Mouse (Mus musculus) liver, adult 2 months (tissue): ENCODE results near the gene Arap2. TPM values are rescaled to one million over a fixed set of nuclear protein-coding genes. Genes with fewer than 3 reads are reported as not detected.

Experiments
- DNase-seq: peaks from one replicate; pipeline ENCODE4 v3.0.0-alpha.2; 2011; ENCODE audit warnings: low read depth, low spot score; ENCODE audit errors: extremely low read depth
- H3K27ac ChIP-seq: fragments of 200-500 bp; replicated peaks from 2 replicates; pipeline ENCODE4 v1.5.1; 2012; ENCODE audit warnings: low read depth, mild to moderate bottlenecking, control low read depth, inconsistent platforms, low read length; ENCODE audit not compliant: insufficient read depth
- H3K27me3 ChIP-seq: fragments of 200-500 bp; 2 replicates; pipeline ENCODE4 v1.6.1; 2012; ENCODE audit warnings: mild to moderate bottlenecking, moderate library complexity, low read length, inconsistent platforms; ENCODE audit not compliant: control insufficient read depth, insufficient read depth
- H3K36me3 ChIP-seq: fragments of 200-500 bp; 2 replicates; pipeline ENCODE4 v1.6.1; 2012; ENCODE audit warnings: low read length, inconsistent platforms; ENCODE audit not compliant: control insufficient read depth, insufficient read depth
- H3K4me1 ChIP-seq: fragments of 200-500 bp; 2 replicates; pipeline ENCODE4 v1.6.1; 2011; ENCODE audit warnings: low read length; ENCODE audit not compliant: control insufficient read depth, insufficient read depth
- H3K4me3 ChIP-seq: fragments of 200-500 bp; 2 replicates; pipeline ENCODE4 v1.5.1; 2011; ENCODE audit warnings: low read depth, mild to moderate bottlenecking, control low read depth, low read length, moderate library complexity; ENCODE audit not compliant: insufficient read depth
- H3K79me2 ChIP-seq: fragments of 200-500 bp; 2 replicates; pipeline ENCODE4 v1.6.1; 2012; ENCODE audit warnings: inconsistent platforms, mild to moderate bottlenecking, low read length, moderate library complexity; ENCODE audit not compliant: control insufficient read depth, insufficient read depth
- H3K9ac ChIP-seq: fragments of 200-500 bp; 2 replicates; pipeline ENCODE4 v1.6.1; 2012; ENCODE audit warnings: low read depth, mild to moderate bottlenecking, control low read depth, inconsistent platforms, low read length
- CTCF ChIP-seq: fragments of 200-500 bp; IDR thresholded peaks from 2 replicates; pipeline ENCODE4 v1.5.1; 2011; ENCODE audit warnings: low read depth, low read length, control low read depth
- POLR2A ChIP-seq: fragments of 200-500 bp; IDR thresholded peaks from 2 replicates; pipeline ENCODE4 v1.6.1; 2011; ENCODE audit warnings: low read length, control low read depth; ENCODE audit not compliant: insufficient read depth; ENCODE audit errors: extremely low read depth
- WGBS: fragments of 180-500 bp; shearing (Covaris S2); methylation state at CpG from one replicate; pipeline ENCODE4 v1.1.7; 2018; 5-methylcytosine and 5-hydroxymethylcytosine counted together
- polyA plus RNA-seq: library from polyadenylated mRNA; depleted of rRNA; stranded (reverse); fragments of >200 nt; gene quantifications from 2 replicates; pipeline ENCODE4 v1.2.3, GENCODE M21; 2012
- total RNA-seq: library from RNA; depleted of rRNA; stranded (reverse); fragments of >200 nt; gene quantifications from 2 replicates; pipeline ENCODE4 v1.2.3, GENCODE M21; 2014

Arap2 gene
- total and polyA plus RNA-seq, 2 experiments = 2.1 to 24.0 TPM

- H3K79me2 ChIP-seq = no peaks in the 10 kb centered on the region
- H3K36me3 ChIP-seq = no peaks in the 10 kb centered on the region
- no peak overlapping the region for H3K27ac ChIP-seq
- 88% methylated on average over 5 of the region's 5 CpGs for WGBS
- H3K4me1 ChIP-seq = no peaks in the 10 kb centered on the region
- H3K4me3 ChIP-seq = no peak overlapping the region
- no peak for TF ChIP-seq POLR2A
- no peaks in the 10 kb centered on the region for H3K27me3 ChIP-seq
- H3K9ac ChIP-seq = no peak overlapping the region
- DNase-seq = no peak
Measured at GRCm38 (mm10) chr5:62790921-62791564, 25.1 kb upstream of the Arap2 start.

GRCm38 (mm10) chr5:62786809-62787208 lies 20.9 kb upstream of the Arap2 start:
- Histone ChIP-seq H3K4me3 (no peak overlapping the region), H3K9ac (no peak overlapping the region), H3K27me3 (no peaks in the 10 kb centered on the region), H3K27ac (no peak overlapping the region), H3K4me1 (no peaks in the 10 kb centered on the region), H3K79me2 (no peaks in the 10 kb centered on the region), H3K36me3 (no peaks in the 10 kb centered on the region)
- DNase-seq = no peak
- TF ChIP-seq POLR2A (no peak), CTCF (no peak)
- WGBS = 83% methylated on average over 3 of the region's 3 CpGs

GRCm38 (mm10) chr5:62778682-62779081 lies 12.7 kb upstream of the Arap2 start:
- no peaks in the 10 kb centered on the region for H3K4me1 ChIP-seq
- no peaks in the 10 kb centered on the region for H3K79me2 ChIP-seq
- H3K36me3 ChIP-seq = no peaks in the 10 kb centered on the region
- H3K27me3 ChIP-seq = no peaks in the 10 kb centered on the region
- 90% methylated on average over 5 of the region's 5 CpGs for WGBS
- H3K4me3 ChIP-seq = no peak overlapping the region
- H3K27ac ChIP-seq = no peak overlapping the region
- no peak overlapping the region for H3K9ac ChIP-seq
- TF ChIP-seq POLR2A = no peak
- no peak for TF ChIP-seq CTCF
- DNase-seq = no peak

GRCm38 (mm10) chr5:62777804-62778203 lies 11.8 kb upstream of the Arap2 start:
- WGBS = 91% methylated on average over 8 of the region's 8 CpGs
- no peaks in the 10 kb centered on the region for H3K4me1 ChIP-seq
- no peak for TF ChIP-seq POLR2A
- no peak for TF ChIP-seq CTCF
- no peak overlapping the region for H3K4me3 ChIP-seq
- no peaks in the 10 kb centered on the region for H3K36me3 ChIP-seq
- H3K27ac ChIP-seq = no peak overlapping the region
- no peak for DNase-seq
- no peaks in the 10 kb centered on the region for H3K79me2 ChIP-seq
- H3K9ac ChIP-seq = no peak overlapping the region
- no peaks in the 10 kb centered on the region for H3K27me3 ChIP-seq

- H3K27ac ChIP-seq = no peak overlapping the region
- H3K4me3 ChIP-seq = no peak overlapping the region
- no peaks in the 10 kb centered on the region for H3K36me3 ChIP-seq
- TF ChIP-seq POLR2A (no peak), CTCF (no peak)
- no peaks in the 10 kb centered on the region for H3K4me1 ChIP-seq
- no peak for DNase-seq
- H3K9ac ChIP-seq = no peak overlapping the region
- 65% methylated on average over 11 of the region's 11 CpGs for WGBS
- H3K79me2 ChIP-seq = no peaks in the 10 kb centered on the region
- H3K27me3 ChIP-seq = no peaks in the 10 kb centered on the region
Measured at GRCm38 (mm10) chr5:62771775-62772599, 6.0 kb upstream of the Arap2 start.

- H3K36me3 ChIP-seq = no peaks in the 10 kb centered on the region
- no peaks in the 10 kb centered on the region; the same call in 1 of the 2 replicates for H3K79me2 ChIP-seq
- DNase-seq = no peak
- TF ChIP-seq POLR2A (no peak), CTCF (no peak)
- WGBS = 10% methylated on average over 5 of the region's 5 CpGs
- H3K27me3 ChIP-seq = no peaks in the 10 kb centered on the region
- peak overlapping the region; percentile 68 for H3K27ac ChIP-seq
- peaks cover 18% of the 10 kb centered on the region for H3K4me1 ChIP-seq
- peak overlapping the region; percentile 100 for H3K4me3 ChIP-seq
- H3K9ac ChIP-seq = peak overlapping the region; percentile 83
Measured at GRCm38 (mm10) chr5:62765459-62765783, 538 bp downstream of the Arap2 start.
